Mouse (Mus musculus) neural tube, embryonic 10.5 days (tissue): ENCODE measurements at regions not wholly inside any gene's neighbourhood (a gene's known extent, or its start where the extent isn't known, plus 50 kb on each side); places are given as distances from the start of the nearest gene placed in this dataset.

Experiments used
- DNase-seq: peaks from one replicate; pipeline ENCODE4 v3.0.0-alpha.2; 2017; ENCODE audit warnings: low spot score; ENCODE audit errors: extremely low spot score

DNA sequence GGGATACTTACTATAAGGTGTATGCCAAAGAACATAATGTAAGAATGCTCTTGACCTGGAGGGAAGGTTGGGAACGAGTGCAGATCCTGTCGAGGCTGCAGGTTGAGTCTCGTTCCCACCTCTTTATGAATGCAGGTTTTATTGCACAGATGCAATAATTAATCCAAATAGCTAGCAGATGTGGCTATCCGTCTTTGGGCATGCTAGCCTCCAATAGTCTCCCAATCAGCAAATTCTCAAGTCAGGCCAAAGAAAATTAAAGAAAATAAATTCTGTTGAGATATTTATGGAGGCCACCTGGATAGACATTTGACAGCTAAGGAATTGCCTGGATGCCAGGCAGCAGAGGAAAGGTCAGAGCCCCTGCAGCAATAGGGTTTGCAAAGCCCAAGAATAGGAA is 175.7 kb upstream of the Spag17 start:
- DNase-seq, result no peak

DNA sequence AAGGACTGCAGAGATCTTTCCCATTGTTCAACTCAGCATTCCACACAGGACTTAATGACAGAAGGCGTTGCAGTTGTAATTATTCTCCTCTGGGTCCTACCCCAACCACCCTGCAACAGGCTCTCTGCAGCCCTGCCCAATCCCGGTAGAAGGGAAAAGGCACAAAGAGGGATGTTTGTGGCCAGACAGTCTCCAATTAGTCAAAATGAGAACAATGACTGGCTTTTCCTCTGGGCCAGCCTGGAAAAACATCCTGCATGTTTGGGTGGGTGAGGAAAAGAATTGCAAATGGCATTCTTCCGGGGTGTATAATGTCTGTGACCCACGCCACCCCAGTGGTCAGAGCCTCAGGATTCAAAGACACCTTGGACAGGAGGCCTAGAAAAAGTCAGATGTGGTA is 168.8 kb upstream of the Spag17 start:
- DNase-seq, result no peak

DNA sequence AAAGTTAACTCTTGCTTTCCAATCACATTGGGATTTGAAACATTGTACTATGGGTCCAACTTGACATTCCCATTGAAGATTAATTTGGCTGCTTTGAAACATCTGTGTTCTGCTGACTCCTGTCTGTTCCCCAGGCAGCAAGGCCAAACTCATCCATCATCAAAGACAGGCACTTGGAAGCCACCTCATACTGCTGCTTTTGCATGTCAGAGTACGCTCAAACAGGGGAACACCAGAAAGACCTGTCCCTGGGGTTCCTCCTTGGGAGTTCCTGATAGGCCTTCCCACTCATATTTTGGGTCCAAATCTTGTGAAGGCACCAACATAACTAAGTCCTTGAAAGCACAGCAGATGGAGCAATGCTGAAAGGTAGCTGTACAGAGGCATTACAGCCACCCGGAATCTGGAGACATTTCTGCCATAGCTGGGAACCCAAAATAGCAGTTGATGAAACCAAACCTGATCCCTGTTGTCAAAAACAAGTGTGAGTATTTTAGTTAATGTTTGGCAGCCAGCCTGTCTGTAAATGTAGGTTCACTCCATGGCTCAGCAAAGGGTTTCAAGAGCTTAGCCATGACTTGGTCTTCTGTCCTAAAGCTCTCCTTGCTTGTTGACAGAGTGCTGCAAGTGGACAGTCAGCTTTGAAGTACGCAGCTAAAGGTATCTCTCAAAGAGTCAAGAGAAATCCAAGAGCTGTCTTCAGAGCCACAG is 147.0 kb upstream of the Spag17 start:
- no peak for DNase-seq

- no peak for DNase-seq
Observed at GRCm38 (mm10) chr3:99739654-99740053, 145.6 kb upstream of the Spag17 start.

DNA sequence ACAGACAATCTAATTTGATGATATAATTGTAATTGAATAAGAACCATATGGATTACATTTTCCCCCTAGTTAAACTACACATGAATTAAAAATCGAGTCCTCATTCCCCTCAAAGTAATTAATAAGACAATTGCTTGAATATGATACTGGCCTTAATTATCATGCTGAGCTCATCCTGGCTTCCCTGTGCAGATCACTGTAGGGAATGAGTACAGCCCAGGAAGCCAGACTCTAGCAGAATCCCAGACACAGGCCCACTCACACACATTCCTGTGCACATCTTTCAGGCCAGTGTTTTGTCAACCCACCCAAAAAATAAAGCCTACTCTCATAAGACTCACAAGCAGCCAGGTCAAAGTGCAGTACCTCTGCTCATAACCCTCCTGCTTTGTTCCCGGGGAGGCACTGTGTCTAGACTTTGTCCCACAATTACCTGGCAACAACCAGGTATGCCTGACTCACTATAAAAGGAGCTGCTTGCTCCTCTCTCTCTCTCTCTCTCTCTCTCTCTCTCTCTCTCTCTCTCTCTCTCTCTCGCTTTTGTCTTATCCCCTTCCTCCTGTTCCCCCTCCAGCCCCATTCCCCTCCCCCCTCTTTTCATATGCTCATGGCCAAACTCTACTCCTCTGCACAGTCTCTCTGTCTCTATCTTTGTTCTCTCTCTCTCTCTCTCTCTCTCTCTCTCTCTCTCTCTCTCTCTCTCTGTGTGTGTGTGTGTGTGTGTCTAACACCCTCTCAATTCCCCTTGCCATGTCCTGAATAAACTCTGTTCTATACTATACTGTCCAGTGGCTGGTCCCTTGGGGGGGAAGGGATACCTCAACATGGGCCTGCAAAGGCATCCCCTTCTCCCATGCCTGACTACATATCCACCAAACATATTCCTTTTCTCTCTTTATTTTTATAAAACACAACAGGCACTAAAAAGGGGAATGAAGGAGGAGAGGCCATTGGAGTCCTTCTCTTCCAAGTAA is 143.7 kb upstream of the Spag17 start:
- DNase-seq, result no peak

- no peak for DNase-seq
Observed at GRCm38 (mm10) chr3:99749725-99750124, 135.5 kb upstream of the Spag17 start.

- no peak for DNase-seq
Observed at GRCm38 (mm10) chr3:99778526-99778925, 106.7 kb upstream of the Spag17 start.

- no peak for DNase-seq
Observed at GRCm38 (mm10) chr3:99785955-99786529, 99.2 kb upstream of the Spag17 start.

- no peak for DNase-seq
Observed at GRCm38 (mm10) chr3:99791316-99791715, 93.9 kb upstream of the Spag17 start.

GRCm38 (mm10) chr3:99793622-99794021 is 91.6 kb upstream of the Spag17 start:
- DNase-seq, result no peak

- no peak for DNase-seq
Observed at GRCm38 (mm10) chr3:99795835-99796234, 89.4 kb upstream of the Spag17 start.

GRCm38 (mm10) chr3:99797791-99798190 is 87.4 kb upstream of the Spag17 start:
- DNase-seq, result no peak

DNA sequence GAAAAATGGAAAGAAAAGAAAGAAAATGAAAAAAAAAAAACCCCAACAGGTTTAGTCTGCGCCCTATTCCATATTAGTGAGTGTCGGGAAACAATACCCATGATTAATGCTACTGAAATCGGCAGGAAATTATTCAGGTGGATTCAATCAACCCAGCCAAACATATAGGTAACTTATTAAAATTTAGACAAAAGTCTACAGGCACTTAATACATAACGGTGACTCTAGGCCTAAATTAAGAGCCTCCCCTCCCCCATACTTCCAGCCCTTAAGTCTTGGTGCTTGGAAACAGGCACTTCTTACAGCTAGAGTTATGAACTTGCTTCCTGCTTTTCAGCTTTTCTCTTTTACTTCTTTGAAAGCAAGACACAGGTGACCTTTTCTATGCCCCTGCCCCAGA is 74.7 kb upstream of the Spag17 start:
- DNase-seq, result no peak

- no peak for DNase-seq
Observed at GRCm38 (mm10) chr3:99811276-99811675, 73.9 kb upstream of the Spag17 start.

DNA sequence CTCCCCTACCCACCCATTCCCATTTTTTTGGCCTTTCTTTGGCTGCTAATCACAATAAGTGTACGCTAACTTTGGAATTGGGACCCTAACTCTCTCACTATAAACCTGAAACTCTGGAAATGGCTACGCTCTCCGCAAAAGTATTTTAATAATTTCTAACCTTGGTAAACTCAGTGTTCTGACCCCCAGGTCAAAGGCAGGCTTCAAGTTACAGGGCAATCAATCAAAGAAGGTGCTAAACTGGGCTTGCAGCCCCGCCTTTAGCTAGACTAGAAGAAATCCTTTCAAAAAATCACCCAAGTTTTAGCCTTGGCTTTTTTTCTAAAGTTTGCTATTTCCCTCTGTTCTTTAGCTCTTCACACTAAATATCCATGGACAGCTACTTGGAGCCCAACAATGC is 72.4 kb upstream of the Spag17 start:
- DNase-seq, result peak; percentile 27

DNA sequence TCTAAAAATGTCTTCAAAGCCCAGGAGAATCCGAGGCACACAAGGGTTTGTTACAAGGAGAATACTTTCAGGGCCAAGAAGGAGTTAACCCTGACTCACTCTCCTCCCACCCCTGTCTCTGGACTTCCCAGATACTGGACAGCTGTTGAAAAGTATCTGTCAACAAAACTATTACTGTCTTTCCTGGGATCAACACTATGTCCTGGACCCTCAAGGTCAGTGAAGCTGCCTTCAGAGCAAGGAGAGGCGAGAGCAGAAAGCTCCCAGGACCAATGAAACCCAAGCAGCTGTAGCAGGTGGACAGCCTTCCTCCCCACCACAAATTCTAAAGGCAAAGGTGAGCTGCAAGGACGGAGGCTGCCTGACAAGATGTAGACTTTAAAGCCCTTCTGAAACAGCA is 70.1 kb upstream of the Spag17 start:
- DNase-seq, result no peak

GRCm38 (mm10) chr3:99817965-99818364 is 67.2 kb upstream of the Spag17 start:
- DNase-seq, result peak; percentile 44

DNA sequence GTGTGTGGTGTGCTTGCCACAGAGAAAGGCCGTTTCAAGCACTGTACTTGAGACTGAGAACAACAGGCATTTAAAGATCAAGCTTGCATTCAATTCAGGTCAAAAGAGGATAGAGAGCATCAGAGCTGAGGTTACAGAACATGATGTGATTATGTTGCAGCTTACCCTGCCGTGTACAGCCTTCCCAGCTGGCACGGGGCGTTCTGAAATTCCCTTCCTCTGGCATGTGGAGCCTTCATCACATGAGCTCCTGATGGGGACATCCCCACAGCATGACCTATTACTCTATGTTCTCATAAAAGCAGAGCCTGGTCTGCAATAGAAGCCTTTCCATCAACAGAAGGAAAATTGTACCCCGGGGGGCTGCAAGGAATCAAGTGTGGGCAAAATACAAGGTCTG is 62.5 kb upstream of the Spag17 start:
- DNase-seq, result no peak

DNA sequence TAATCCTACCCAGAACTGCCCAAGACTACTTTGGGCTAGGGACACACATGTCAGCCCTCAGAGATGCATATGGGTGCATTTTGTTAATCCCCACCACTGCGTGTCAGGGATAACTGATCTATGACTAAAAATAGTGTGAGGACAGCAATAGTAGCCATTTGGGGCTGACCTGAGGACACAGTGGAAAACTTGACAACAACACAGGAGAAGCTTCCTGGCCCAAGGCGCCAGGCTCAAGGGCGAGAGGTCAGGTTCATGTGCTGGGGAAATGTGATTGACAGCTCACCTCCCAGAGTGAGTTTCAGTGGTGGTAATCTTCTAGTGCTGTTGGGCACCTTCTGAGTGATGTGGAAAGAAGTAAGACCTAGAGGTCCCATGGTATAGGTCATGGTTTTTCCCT is 62.0 kb upstream of the Spag17 start:
- no peak for DNase-seq
